Mouse (Mus musculus): Measurements from ENCODE around the gene Cdv3.

The Cdv3 gene

GRCm38 (mm10) chr9:103365290-103366247 lies at the start of gene Cdv3:
Gene Cdv3, minus strand, starts transcription at chr9:103365840.
- DNase-seq (ENCODE audit: low spot score in 2 of 2) = peak; percentile 99 to 100

DNA sequence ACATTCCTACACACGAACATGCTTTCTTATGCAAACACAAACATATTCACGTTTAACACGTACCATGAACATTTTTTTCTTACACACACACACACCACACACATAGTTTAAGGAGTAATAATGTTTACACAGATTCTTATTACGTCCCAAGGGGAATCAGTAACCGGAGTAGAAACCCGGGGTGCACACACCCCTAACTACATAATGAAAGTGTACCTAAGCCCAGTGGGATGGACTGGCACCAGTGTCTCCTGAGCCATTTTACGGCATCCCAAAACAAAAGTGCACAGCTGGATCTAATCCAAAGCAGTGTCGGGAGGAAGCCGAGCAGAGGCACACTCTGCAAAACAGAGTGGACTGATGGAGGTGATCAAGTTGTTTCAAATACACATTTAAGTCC lies 47.8 kb upstream of the Cdv3 start:
- DNase-seq (ENCODE audit: low spot score in 2 of 2) = no peak

DNA sequence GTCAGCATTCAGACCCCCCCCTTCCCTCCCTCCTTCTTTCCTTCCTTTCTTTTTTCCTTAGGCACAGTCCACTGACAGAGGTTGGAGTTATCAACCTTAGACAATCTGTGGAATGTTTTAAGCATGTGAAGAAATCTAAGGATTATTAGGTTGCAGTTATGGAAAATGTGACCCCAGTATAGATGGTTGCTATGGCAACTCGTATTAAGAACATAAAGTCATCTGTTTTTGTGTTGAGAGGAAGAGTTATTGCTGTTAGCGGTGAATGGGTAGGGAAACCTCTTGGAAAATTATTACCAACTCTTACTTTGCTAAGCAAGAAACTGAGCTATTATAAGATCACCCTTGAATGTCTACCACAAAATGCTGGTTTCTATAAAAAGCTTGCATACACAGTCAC lies 43.5 kb upstream of the Cdv3 start:
- no peak for DNase-seq (ENCODE audit: low spot score in 2 of 2)

GRCm38 (mm10) chr9:103408136-103408777 lies 42.6 kb upstream of the Cdv3 start:
- no peak for DNase-seq (ENCODE audit: low spot score in 2 of 2)

DNA sequence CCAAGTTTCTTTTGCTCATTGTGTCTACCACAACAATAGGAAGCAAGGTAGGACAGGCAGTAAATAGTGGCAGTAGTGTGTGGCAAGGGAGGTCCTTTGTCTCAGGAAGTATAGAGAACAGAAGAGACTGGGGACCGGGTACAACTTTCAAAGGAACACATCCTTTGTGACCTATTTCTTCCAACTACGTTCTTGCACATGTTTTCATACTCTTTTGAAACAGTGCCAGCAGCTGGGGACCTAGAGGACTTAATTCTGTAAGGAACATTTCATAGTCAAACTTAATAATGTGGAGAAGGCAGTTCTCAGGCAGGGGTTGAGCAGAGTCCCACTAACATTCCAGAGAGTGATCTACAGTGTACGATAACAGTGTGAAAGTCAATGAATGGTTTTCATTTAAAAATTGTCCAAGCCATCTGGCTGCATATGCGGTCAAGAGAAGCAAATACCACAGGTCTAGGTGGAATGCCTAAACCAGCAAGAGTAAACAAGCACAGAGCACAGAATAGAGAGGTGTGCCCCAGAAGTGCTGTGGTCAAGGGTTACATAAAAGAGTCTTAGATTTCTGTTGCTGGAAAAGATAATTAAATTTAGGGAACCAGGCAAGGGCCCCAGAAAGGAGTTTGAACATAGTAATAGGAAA lies 37.8 kb upstream of the Cdv3 start:
- DNase-seq (ENCODE audit: low spot score in 2 of 2) = no peak

DNA sequence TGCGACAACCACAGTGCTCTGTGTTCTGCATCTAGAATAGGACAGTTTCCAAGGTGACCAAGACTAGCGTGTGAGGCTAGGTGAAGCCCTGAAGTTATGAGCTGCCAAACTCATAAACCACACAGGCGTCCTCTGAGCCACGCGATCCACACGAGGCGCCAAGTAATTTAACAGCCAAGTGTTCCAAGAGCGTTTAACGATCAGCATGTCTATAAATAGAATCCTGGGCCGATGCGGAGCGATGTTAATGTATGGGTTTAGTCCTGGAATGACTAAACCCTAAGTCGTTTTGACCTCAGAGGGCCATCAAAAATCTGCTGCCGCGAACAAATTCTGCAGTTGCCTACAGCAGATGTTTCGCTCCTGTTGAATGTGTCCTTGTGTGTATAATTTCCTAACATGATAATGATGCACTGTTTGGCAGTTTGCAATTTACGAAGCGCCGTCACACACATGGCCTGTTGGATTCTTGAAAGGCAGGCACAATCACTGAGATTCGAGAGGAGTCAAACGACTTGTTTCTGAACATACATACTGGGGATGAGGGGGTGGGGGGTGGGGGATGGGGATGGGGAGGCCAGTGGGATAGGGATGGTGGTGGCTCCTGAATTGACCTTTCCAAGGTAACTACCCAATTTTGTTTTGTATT lies 33.0 kb upstream of the Cdv3 start:
- DNase-seq (ENCODE audit: low spot score in 2 of 2) = peak in 1 of 2 experiments; percentile 12

- no peak for DNase-seq (ENCODE audit: low spot score in 2 of 2)
Observed at GRCm38 (mm10) chr9:103393256-103393655, 27.6 kb upstream of the Cdv3 start.

GRCm38 (mm10) chr9:103391796-103392372 lies 26.2 kb upstream of the Cdv3 start:
- DNase-seq (ENCODE audit: low spot score in 2 of 2) = no peak

DNA sequence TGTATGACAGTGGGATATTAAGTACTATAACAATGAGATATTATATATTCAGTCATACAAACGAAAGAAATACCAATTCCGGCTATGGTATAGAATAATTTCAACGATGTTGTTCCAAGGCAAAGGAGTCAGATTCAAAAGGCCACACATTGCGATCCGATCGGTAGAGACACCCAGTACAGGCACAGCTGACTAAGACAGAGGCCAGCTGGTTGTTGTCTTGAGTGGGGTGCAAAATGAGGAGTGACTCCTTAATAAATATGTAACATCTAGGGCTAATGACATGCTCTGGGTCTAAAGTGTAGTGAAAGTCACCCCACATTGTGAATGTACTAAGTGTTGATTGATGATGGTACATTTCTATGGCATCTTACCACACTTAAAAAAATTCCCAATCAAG lies 23.6 kb upstream of the Cdv3 start:
- DNase-seq (ENCODE audit: low spot score in 2 of 2) = no peak

DNA sequence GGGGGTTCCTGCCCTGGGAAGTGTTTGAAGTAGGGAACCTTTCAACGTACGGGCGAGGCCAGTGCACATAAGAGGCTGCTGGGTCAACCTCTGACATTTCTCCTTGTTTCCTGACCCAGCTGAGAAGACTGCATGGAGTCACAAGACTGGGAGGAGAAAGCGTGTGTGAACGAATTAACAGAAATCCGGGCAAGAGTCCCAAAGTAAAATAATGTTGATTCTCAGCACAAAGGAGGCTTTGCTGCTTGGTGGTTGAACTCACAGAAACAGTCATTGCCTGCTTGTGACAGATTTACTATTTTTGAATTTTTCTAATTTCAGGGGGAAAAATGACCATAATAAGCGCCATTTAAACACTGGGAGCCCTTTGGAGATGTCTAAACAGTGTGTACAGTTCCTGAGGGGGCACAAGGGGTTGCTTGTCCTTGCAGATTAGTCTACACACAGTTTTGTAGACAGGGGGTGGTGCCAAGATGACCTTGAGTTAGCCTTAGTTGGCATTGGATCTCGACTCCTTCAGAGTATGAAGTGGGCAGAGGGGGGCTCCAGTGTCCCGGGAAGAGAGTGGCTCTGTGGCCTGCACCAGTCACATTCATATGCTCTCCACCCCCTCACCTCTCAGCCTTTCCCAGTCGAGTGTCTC lies 21.5 kb upstream of the Cdv3 start:
- DNase-seq (ENCODE audit: low spot score in 2 of 2) = no peak

DNA sequence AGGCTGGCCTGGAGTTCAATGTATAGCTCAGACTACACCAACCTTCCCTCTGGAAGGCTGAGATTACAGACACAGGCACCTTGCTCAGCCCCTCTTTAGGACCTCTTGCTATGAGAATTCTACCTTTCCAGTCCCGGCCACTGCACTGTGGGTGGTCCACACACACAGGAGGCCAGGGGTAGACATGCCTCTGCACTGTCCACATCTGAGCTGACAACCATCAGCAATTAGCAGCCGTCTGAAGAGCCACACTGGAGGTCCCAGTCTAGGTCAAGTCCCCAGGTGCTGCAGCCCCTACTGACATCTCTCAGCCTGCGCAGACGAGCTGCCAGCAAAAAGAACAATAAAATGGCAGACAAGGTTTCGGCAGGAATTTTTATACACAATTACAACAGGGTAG lies 20.9 kb upstream of the Cdv3 start:
- no peak for DNase-seq (ENCODE audit: low spot score in 2 of 2)

DNA sequence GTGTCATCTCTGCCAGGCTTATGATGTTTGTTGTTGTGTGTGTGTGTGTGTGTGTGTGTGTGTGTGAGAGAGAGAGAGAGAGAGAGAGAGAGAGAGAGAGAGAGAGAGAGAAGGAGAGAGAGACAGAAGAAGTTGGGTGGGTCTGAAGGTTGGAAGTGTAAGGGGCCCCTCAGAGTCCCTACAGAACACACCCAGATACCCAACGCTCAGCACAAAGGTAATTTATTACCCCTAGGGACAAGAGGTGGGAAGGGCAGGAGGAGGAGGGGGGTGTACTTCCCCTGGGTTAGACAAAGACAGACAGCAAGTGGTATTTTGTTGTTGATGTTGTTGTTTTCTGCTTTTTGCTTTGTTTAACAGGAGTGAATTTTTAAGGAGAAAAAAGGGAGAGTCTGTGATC lies 20.0 kb upstream of the Cdv3 start:
- DNase-seq (ENCODE audit: low spot score in 2 of 2) = no peak

- no peak for DNase-seq (ENCODE audit: low spot score in 2 of 2)
Observed at GRCm38 (mm10) chr9:103384141-103384796, 18.6 kb upstream of the Cdv3 start.

DNA sequence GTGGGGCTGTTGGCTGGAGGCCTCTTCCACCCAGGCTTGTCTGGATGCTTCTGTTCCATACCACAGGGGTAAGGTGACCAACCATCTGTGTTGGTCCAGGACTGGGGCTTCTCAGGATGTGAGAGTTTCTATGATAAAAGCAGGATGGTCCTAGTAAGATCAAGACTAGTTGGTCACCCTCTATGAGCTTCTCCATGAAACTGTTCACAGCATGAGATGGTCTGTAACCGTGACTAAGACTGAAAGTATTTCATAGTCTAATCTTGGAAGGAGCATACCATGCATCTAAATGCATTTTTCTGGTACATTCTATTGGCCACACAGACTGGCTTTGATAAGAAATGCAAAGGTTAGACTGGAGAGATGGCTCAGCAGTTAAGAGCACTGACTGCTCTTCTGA lies 17.9 kb upstream of the Cdv3 start:
- DNase-seq (ENCODE audit: low spot score in 2 of 2) = no peak

GRCm38 (mm10) chr9:103382989-103383388 lies 17.3 kb upstream of the Cdv3 start:
- no peak for DNase-seq (ENCODE audit: low spot score in 2 of 2)

- no peak for DNase-seq (ENCODE audit: low spot score in 2 of 2)
Observed at GRCm38 (mm10) chr9:103380566-103380965, 14.9 kb upstream of the Cdv3 start.

DNA sequence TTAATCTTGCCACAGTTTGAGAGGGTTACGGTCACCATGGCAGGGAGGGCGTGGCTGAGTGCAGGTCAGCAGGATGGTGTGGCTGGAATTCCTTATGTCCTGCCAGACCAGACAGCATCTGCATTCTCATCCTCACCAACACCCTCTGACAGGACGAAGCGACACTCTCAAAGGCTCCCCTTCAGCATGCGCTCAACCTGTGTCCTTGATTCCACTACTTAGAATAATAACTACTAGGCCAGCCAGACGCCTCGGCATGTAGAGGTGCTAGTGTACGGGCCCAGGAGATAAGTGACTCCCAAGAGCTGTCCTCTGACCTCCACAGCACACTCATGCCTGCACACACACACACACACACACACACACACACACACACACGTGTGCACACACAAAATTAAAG lies 13.6 kb upstream of the Cdv3 start:
- DNase-seq (ENCODE audit: low spot score in 2 of 2) = no peak

DNA sequence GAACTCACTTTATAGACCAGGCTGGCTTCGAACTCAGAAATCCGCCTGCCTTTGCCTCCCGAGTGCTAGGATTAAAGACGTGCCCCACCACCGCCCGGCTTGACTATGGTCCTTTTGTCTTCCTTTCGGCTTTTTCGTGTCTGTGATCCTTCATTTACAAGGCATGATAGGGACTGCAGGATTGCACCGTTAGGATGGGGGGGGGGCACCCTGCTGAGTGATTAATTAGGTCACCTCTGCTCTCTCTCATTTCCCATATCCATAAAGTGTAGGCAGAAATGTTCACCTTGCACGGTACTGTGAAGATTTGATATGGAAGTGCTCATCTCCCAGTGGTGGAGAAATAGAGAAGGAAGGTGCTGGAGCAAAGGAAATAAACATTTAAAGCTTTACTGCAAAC lies 13.0 kb upstream of the Cdv3 start:
- no peak for DNase-seq (ENCODE audit: low spot score in 2 of 2)

DNA sequence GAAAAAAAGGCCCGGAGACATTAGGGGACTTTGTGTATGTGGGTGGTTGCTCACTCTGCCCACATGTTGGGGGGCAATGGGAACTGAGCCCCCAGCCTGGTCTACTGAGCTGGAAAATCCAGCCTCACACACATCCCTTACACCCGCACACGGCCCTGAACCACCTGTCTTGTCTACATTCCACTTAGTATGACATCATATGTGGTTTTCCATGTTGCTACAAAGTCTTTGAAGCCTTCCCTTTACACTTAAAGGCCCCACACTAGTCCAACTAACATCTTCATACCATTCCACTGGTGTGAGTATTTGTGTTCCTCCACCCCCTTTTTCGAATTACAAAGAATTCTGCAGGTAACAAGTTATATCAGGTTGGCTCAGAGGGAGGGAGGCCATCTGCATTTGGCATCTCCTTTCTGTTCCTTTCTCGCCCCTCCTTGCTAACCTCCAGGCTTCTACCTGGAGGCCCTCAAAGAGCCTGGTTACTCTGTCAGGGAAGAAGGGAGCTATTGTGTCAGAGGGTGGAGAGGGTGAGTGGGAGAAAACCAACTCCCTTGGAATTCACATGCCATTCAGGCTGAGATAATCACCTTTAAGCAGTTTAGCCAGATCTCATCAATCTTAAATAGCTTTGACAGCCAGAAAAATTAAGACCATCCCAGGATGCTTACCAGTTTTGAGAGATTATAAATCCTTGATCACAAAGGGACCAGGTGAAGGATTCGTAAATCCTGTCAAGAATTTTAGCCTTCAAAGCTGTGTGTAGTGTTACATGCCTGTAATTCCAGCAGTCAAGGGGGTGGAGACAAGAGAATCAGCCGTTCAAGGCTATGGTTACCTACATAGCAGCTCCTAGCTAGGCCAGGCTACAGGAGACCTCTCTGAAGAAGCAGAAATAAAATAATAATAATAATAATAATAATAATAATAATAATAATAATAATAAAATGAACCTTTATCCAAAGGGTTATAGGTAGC lies 11.0 kb upstream of the Cdv3 start:
- no peak for DNase-seq (ENCODE audit: low spot score in 2 of 2)
